Mouse (Mus musculus): ENCODE results near the gene Srpk2. TPM values are rescaled to one million over a fixed set of nuclear protein-coding genes. Genes with fewer than 3 reads are reported as not detected.

Gene Srpk2
- total RNA-seq (2021) (10 to 100 TPM; 35.1 to 37.4 TPM), polyA plus RNA-seq (2012; rRNA removed) (8.4 and 12.1 TPM in 2 replicates)
- long read RNA-seq, full-length matches to known transcripts = 8 of 23 reads
- long read RNA-seq, partial matches to known transcripts = 5 of 23 reads
- long read RNA-seq, other reads (novel, unspliced or antisense) = 10 of 23 reads

GRCm38 (mm10) chr5:23684517-23684916 is at the start of gene Srpk2:
Gene Srpk2 (minus strand): TSS chr5:23684617.
- intact Hi-C loops (cut with DNase I) = no loop called here
- H3K4me3 ChIP-seq = no peak within 1 kb of the TSS
- no peak for DNase-seq

DNA sequence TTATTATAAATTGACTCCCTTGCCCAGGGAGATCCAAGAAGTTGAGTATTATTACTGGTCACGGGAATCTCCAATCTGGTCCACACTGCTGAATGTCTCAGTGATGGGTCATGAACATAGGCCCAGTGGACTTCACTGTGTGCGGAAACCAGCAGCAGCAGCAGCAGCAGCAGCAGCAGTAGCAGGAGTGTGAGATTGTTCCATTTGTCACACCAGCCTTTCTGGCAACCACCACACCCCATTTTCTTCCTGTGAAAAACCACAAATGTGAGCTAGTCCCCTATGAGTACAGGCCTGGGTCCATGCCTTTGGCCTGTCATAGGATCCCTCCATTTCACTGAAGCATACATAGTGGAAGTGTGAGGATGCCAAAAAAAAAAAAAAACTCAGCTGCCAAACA is 37.5 kb upstream of the Srpk2 start:
- Histone ChIP-seq H3K4me3 (no peak overlapping the region), H3K36me3 (ENCODE audit: control insufficient read depth, insufficient read depth, low read length) (no peaks in the 10 kb centered on the region), H3K27ac (no peak overlapping the region), H3K79me2 (replicated peaks; ENCODE audit: control insufficient read depth, insufficient read depth, low read length) (no peaks in the 10 kb centered on the region), H3K4me1 (ENCODE audit: control insufficient read depth, insufficient read depth, low read length) (no peaks in the 10 kb centered on the region), H3K9ac (ENCODE audit: low read depth, low read length) (no peak overlapping the region), H3K27me3 (ENCODE audit: control insufficient read depth, insufficient read depth, low read length) (no peaks in the 10 kb centered on the region)
- 88% methylated on average over 2 of the region's 2 CpGs for WGBS
- TF ChIP-seq POLR2A (IDR thresholded peaks at IDR 0.05; ENCODE audit: insufficient read depth, low read depth, low read length) (no peak), CTCF (IDR thresholded peaks at IDR 0.05) (no peak), EP300 (IDR thresholded peaks at IDR 0.05; ENCODE audit: insufficient read depth, low read depth, low read length) (no peak)
- intact Hi-C loops (cut with DNase I) = no loop called here
- no peak for DNase-seq

More at GRCm38 (mm10) chr5:23684517-23684916, at the start of gene Srpk2:
- no peaks in the 10 kb centered on the region for H3K27me3 ChIP-seq (ENCODE audit: control insufficient read depth, insufficient read depth, low read length)
- no peak within 1 kb of the TSS for H3K9ac ChIP-seq (ENCODE audit: low read depth, low read length)
- H3K36me3 ChIP-seq (ENCODE audit: control insufficient read depth, insufficient read depth, low read length) = no peaks in the 10 kb centered on the region
- TF ChIP-seq CTCF (IDR thresholded peaks at IDR 0.05) = no peak
- TF ChIP-seq POLR2A (IDR thresholded peaks at IDR 0.05; ENCODE audit: insufficient read depth, low read depth, low read length) = no peak
- no peak within 1 kb of the TSS for H3K27ac ChIP-seq
- H3K4me1 ChIP-seq (ENCODE audit: control insufficient read depth, insufficient read depth, low read length) = no peaks in the 10 kb centered on the region
- WGBS = 71% methylated on average over 1 of the region's 1 CpGs
- H3K79me2 ChIP-seq (replicated peaks; ENCODE audit: control insufficient read depth, insufficient read depth, low read length) = no peaks in the 10 kb centered on the region

DNA sequence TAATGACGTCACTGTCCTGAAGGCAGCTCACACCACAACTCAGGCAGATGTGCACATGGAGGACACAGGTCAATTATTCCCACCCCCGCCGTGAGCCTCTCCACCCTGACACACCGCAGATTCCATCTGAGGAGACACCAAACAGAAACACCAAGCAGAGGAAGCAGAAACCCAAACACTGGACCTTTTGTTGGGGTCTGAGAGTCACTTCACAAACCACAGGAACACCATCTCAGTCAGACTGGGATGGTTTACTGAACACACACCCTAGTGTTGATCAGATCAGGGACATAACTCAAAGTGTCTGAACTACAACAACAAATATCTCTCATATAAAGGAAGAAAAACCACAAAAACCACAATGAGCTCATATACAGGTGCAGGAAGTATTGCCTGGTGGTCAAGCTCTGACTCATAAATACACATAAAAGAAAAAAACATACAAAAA is 34.5 kb upstream of the Srpk2 start:
- no peak for DNase-seq
- Histone ChIP-seq H3K79me2 (replicated peaks; ENCODE audit: control insufficient read depth, insufficient read depth, low read length) (no peaks in the 10 kb centered on the region), H3K4me1 (ENCODE audit: control insufficient read depth, insufficient read depth, low read length) (no peaks in the 10 kb centered on the region), H3K9ac (ENCODE audit: low read depth, low read length) (no peak overlapping the region), H3K27me3 (ENCODE audit: control insufficient read depth, insufficient read depth, low read length) (no peaks in the 10 kb centered on the region), H3K36me3 (ENCODE audit: control insufficient read depth, insufficient read depth, low read length) (no peaks in the 10 kb centered on the region), H3K4me3 (no peak overlapping the region), H3K27ac (no peak overlapping the region)
- intact Hi-C loops (cut with DNase I) = no loop called here
- 81% methylated on average over 4 of the region's 4 CpGs for WGBS
- TF ChIP-seq CTCF (IDR thresholded peaks at IDR 0.05) (no peak), EP300 (IDR thresholded peaks at IDR 0.05; ENCODE audit: insufficient read depth, low read depth, low read length) (no peak), POLR2A (IDR thresholded peaks at IDR 0.05; ENCODE audit: insufficient read depth, low read depth, low read length) (no peak)

- Histone ChIP-seq H3K79me2 (replicated peaks; ENCODE audit: control insufficient read depth, insufficient read depth, low read length) (no peaks in the 10 kb centered on the region), H3K36me3 (ENCODE audit: control insufficient read depth, insufficient read depth, low read length) (no peaks in the 10 kb centered on the region), H3K9ac (ENCODE audit: low read depth, low read length) (no peak overlapping the region), H3K27ac (no peak overlapping the region), H3K4me1 (ENCODE audit: control insufficient read depth, insufficient read depth, low read length) (no peaks in the 10 kb centered on the region), H3K4me3 (no peak overlapping the region), H3K27me3 (ENCODE audit: control insufficient read depth, insufficient read depth, low read length) (no peaks in the 10 kb centered on the region)
- WGBS = 39% methylated on average over 1 of the region's 1 CpGs
- no peak for DNase-seq
- intact Hi-C loops (cut with DNase I) = no loop called here
- TF ChIP-seq CTCF (IDR thresholded peaks at IDR 0.05) = no peak
- TF ChIP-seq POLR2A (IDR thresholded peaks at IDR 0.05; ENCODE audit: insufficient read depth, low read depth, low read length) = no peak
- no peak for TF ChIP-seq EP300 (IDR thresholded peaks at IDR 0.05; ENCODE audit: insufficient read depth, low read depth, low read length)
Observed at GRCm38 (mm10) chr5:23718182-23718534, 33.7 kb upstream of the Srpk2 start.

DNA sequence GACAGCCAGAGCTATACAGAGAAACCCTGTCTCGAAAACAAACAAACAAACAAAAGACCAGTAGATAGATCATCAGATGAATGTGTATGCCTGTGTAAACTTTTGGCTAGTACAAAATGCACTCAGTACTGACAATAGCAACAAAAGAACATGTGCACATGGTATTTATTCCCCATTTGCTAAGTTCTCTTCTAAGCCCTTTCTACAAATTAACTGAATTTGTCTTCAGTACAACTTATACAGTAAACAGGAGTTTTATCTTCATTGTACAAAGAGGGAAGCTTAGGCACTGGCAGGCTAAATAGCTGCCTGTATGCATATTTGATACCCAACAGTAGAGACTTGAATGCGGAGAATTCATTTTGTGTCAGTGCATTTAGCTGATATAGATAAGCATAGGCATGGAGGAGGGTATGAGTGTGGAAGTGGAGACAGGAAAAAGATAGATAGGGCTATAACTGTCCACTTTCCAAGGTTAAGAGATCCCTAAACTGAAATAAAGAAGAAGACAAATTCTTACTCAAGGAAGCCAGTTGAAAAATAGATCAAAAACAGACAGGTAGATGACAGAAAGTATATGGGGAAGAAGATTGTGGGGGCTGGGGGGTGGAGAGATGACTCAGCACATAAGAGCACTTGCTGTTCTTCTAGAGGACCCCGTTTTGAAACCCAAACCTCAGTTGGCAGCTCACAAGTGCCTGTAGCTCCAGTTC is 33.2 kb upstream of the Srpk2 start:
- WGBS = 58% methylated on average over 3 of the region's 3 CpGs
- no peak overlapping the region for H3K27ac ChIP-seq
- intact Hi-C loops (cut with DNase I) = no loop called here
- no peak for DNase-seq
- no peaks in the 10 kb centered on the region for H3K27me3 ChIP-seq (ENCODE audit: control insufficient read depth, insufficient read depth, low read length)
- no peak overlapping the region for H3K9ac ChIP-seq (ENCODE audit: low read depth, low read length)
- TF ChIP-seq POLR2A (IDR thresholded peaks at IDR 0.05; ENCODE audit: insufficient read depth, low read depth, low read length) (no peak), CTCF (IDR thresholded peaks at IDR 0.05) (no peak), EP300 (IDR thresholded peaks at IDR 0.05; ENCODE audit: insufficient read depth, low read depth, low read length) (no peak)
- H3K36me3 ChIP-seq (ENCODE audit: control insufficient read depth, insufficient read depth, low read length) = no peaks in the 10 kb centered on the region
- H3K4me1 ChIP-seq (ENCODE audit: control insufficient read depth, insufficient read depth, low read length) = no peaks in the 10 kb centered on the region
- no peak overlapping the region for H3K4me3 ChIP-seq
- no peaks in the 10 kb centered on the region for H3K79me2 ChIP-seq (replicated peaks; ENCODE audit: control insufficient read depth, insufficient read depth, low read length)

Measured in heart, adult 2 months (tissue).